Mouse (Mus musculus) urinary bladder, postnatal 4 days (tissue): ENCODE measurements around the gene Galnt12.

ENCODE experiments used
- DNase-seq, 2 experiments: peaks; one replicate each; pipeline ENCODE4 v3.0.0; 2021 to 2022; ENCODE audit warnings: low spot score in 2 of 2

Gene Galnt12

DNA sequence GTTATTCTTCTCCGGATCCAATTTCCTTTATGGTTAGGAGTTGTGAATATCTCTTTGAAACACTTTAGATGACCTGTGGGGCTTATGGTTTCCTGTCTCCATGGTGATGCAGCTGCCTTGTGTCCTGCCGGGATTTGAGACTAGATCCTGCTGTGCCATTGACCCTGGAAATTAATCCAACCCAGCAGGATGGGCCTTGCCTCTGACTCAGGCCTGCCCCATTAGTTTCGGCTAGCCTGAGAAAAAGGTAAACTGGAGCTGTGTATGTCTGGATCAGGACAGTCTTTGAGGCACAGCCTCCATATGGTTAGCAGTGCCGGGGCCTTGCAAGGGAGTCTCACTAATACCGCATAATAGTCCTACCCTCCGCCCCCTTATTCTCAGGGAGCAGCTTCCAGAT is 1.9 kb downstream of the Galnt12 start:
- no peak for DNase-seq

DNA sequence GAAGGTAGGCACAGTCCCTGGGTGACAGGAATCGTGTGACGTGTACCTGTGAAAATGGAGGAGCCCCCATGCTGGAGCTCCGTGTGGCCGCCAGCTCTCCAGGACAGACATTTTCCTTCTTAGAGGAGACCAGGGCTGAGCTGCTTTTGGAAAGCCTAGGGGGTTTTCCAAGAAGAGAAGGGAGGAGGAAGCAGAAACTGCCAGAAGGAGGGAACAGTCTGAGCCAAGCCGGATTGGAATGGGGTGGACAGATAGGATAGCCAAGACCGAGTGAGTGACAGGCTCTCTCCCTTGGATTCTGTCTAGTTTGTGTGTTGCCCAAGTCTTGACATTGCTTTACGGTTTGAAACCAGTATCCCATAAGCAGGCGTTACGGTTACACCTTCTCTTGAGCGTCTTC is 11.9 kb downstream of the Galnt12 start:
- no peak for DNase-seq

DNA sequence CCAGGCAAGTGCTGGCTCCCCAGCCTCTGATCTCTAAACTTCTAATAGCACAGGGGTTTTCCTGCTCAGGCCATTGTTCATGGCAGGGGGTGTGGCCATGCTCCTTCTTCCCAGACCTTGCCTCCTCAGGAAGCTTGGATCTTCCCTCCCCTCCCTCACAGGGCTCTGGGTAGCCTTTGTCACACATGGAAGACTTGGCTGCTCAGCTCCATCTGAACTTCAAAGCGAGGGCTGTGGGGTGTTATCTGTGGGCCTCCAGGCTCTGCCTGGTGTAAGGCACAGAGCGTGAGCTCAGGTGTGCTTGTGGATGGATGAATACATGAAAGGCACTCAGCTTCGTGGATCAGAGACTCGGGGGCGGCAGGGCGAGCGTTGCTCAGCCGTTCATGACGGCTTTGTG is 20.2 kb downstream of the Galnt12 start:
- DNase-seq, result no peak

DNA sequence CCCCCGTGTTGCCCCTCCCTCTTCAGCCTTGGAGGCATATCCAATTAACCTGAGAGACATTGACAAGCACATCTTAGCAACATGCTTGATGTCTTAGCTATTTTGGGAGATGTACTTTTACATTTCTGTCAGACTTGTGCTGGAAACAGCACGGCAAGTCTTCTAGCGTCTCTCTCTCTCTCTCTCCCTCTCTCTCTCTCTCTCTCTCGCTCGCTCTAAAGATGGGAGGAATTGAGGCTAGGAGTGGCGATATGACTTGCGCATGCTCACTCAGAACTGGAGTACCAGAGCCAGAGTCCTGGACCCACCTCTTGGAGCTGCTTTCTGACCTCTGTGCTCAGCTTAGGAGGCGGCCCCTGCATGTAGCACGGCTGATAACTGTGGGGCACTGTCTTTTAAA is 20.9 kb downstream of the Galnt12 start:
- DNase-seq, result no peak

DNA sequence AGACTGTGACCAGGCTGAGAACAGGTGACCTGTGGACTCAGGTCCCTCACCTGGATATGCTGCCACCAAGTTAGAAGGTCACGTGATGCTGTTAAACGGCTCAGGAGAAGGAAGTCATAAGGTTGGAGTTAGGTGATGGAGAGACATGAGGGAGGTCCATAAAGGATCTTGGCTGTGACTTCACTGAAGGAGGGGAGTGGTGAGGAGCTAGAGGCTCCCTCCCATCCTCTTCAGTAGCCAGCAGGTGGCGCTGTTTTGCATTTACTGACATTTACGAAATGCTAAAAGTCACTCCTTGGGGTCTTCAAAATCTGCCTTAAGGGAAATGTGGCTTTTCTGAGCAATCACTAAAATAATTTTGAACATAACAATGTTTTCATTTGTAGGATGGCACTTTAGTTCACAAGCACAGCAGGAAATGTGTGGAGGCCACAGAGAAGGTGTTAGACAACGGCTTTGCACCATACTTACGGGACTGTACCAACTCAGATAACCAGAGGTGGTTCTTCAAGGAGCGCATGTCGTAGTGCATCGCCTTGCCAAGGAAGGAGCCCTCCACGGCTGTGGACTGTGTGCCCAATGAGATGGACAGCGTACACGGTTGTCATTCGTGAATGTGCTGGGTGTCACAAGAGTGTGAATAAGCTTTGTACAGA is 30.5 kb downstream of the Galnt12 start:
- peak in 1 of 2 experiments; percentile 78 for DNase-seq

DNA sequence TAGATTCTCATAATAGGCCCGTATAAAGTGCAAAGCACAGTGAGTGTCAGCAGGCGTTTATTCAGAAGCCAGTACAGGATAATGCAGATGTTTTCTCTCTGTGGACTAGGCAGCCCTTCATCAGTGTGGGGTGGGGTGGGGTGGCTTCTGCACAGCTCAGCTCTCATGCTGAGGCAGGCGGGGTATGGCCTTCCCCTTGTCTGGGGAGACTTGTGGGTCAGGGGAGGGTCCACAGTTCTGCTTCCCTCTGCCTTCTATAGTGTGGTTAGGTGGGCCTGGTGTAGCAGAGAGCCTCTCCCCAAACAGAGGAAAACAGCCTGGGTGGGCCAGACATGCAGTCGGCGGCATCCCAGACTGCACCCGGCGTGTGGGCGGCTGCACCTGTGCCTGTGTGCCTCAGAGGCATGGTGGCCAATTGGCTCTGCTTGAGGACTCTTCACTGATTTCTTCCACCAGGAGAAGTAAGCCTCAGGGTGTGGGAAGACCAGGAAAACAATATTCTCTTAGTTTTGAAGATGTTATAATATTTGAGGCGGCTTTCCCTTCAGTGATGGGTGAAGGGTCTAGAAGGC is 32.5 kb downstream of the Galnt12 start:
- no peak for DNase-seq

DNA sequence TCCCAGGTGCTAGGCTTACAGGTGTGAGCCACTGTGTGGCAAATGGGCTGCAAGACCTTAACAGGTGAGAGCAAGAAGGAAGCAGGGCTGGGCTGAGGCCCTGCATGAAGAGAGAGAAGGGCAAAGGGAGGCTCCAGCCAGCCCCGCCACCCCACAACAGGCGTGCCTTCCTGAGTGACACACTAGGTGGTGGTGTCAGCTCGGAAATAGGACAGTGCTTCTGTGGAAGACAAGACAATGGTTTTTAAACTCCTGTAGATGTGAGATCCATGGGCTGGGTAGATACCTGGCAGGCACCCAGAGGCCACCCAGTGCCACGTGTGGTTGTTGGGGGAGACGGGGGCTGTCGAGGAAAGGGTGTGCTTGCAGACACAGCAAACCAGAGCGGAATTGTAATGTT is 36.8 kb downstream of the Galnt12 start:
- DNase-seq, result no peak

DNA sequence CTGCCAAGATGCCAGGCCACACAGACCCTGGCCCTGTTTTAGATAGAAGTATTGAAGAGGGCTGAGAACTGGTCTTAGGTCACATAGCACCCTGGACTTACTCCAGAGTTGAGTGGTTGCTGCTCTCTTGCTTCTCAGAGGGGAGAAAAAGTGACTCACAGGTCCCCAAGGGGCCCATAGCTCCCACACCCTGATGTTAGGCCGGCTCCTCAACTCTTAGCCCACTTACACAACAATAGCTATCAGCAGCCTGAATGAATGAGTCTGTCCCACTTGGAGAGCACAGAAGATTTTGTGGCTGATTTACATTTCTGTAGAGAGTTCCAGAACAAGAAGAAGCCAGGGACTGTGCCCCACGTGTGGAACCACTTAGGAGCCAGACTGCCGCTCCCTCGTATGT is 37.9 kb downstream of the Galnt12 start:
- no peak for DNase-seq

DNA sequence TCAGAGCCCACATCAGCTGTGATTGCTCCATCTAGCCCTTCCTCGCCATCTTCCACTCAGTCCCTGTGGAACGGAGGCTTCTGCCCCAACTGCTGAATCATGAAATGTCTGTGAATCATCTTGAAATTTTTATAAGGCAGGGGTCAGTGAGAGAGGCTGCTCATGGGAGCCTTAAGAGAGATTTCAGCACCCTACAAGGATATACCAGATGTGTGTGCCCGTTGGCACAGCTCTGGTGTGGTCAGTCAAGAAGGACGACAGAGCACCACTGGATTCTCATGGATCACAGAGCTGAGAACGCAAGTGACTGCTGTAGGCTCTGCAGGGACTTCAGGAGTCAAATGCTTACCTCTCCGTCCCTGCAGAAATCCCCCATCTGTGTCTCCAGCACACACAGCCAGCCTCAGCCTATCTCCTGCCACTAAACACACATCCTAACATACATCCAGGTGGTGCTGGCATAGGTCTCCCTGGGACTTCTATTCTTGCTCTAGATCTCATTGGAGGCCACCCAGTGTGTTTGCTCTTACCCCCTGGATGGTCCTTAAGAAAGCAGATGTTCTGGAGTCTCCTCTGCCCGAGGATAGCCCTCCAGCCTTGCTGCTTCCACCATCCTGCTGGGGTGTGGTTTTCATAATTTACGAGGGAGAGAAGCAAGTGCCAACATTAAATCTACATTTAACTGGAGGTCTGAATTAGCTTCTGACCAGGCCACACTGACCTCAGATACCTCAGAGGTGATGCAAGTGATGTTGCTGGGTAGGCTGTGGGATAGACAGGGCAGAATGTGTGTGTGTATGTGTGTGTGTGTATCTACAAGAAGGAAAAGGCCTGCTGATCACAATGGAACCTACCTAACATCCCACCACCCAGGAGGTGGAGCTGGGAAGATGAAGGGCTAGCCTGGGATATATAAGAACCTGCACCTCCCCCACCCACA is 38.7 kb downstream of the Galnt12 start:
- no peak for DNase-seq

DNA sequence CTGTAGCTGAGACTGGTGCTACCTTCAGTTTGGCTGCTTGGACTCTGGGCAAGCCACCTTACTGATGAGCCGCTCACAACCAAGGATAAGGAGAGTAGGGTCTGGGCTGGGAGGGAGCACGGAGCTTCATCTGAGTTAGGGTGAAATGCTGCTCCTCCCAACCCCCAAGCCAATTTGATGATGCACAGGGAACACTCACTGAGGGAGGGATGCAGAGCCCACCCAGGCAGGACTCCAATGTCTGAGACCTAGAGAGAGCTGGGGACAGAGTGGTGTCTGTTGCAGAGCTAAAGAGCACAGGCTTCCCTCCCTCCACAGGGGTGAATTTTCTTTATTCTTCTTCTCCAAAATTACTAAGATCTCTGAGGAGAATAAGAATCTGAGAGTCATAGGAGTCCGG is 40.2 kb downstream of the Galnt12 start:
- DNase-seq, result no peak

DNA sequence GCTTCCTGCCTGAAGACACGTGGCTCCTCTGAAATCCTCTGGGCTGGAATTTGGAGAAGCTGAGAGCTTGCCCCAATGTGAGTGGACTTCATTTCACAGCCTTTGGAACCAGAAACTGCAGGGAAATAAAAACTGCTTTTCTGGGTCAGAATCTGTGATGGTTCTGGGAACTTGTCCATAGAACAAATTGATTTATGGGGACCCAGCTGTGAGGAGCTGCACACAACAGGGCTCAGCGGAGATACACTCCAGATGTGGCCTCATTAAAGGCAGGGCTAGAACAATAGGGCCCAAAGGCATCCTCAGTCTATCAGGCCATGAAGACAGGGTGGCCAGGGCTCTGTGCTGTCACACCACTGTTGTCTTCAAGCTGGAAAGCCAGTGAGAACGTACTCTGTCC is 40.7 kb downstream of the Galnt12 start:
- DNase-seq, result no peak

DNA sequence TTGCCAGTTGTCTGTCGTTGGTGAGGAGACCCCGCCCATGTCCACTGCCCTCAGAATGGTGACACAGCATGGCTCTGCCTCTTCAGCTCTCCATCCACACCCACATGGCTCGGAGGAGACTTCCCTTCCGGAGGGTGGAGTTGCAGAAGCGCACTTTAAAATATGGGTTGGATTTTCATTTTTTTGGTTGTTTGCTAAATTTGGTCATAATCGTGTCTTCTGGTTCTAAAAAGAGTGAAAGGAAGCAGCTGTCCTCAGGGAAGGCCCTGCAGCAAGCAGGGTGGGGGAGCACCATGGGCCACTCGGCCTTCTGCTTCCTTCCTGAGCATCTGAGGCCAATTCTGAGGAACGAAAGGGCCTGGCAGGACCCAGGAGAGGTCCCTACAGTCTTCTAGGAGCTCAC is 45.0 kb downstream of the Galnt12 start:
- peak in 1 of 2 experiments; percentile 45 for DNase-seq

DNA sequence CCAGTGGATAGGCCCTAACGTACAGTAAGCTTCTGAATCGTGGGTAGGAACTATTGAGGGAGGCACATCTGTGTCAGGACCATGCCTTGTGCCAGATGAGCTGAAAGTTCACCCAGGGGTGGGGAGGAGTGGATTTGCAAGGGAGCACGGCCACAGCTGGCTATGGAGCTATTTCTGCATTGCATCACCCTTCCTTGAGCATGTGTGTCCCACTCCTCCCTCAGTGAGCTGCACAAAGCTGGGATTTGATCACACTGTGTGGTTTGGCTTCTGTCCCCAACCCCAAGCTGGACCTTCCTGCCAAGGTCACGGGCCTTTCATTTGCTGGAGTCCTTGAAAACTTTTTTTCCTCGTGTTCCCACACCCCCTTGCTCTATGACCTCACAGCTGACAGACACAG is 45.8 kb downstream of the Galnt12 start:
- DNase-seq, result no peak

DNA sequence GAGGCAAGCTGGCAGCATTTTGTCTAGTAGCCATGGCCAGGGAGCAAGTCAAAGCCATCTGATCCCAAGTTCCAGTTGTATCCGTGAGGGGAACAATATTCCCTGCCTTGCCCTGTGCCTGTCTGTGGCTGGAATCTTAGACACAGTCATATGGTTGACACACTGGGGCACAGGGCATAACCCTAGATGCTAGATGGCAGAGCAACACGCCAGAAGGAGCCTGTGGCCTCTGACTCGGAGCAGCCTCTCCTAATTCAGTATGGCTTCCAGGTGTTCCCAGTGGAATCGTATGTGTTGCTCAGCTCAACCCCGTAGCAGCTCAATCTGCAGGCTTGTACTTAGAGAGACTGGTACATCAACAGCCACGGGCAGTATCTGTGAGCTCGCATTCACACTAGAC is 46.7 kb downstream of the Galnt12 start:
- no peak for DNase-seq

DNA sequence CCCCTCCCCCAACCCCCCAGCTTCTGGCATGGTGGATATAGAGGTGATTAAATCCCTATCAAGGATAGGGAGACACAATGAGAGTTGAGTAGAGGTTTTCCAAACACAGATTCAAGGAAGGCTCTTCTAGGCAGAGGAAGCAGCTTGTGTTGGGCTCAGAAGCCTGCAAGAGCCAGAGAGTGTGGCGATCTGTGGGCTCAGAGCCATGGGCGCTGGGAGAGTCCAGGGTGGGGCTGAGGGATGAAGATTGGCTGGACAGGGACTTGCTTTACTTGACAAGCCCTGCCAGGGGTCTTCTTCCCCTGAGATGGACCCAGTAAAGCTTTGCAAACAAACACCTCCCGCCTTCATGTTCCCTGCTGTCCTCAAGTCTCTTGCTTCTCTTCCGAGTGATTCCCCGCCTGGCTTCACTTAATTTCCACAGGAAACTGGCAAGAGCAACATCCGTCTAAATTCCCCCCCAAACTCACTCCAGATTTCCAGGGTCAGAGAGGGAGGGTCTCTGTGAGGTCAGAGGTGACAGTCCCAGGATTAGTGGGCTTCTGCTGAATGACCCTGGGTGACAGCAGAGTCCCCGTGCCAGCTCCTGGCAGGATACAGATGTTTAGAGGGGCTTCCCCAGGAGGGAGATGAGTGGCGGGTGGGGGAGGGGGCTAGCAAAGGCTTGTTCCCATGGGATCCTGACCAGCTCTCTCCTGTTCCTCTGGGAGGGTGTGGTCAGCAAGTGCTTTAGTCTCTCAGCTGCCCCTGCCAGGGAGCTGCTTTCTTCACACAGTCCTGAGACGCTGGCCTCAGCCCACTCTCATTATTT is 47.5 kb downstream of the Galnt12 start:
- DNase-seq, result no peak

DNA sequence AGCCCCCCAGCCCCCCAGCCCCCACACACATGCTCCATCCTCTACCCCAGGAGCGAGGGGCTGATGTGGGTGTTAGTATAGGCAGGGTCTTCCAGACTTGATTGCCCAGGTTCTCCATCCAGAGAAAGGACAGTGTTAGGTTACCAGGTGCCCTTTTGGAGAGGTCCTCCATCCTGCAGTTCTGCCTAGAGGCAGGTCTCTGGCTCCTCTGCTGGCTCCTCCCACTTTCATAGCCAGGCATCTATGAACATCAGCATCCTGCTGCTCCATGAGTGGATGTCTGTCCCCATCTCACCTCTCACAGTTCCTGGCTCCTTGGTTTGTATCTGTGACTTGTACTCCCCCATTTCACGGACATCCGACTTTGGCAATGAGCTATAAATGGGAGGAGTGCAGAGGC is 48.6 kb downstream of the Galnt12 start:
- no peak for DNase-seq

DNA sequence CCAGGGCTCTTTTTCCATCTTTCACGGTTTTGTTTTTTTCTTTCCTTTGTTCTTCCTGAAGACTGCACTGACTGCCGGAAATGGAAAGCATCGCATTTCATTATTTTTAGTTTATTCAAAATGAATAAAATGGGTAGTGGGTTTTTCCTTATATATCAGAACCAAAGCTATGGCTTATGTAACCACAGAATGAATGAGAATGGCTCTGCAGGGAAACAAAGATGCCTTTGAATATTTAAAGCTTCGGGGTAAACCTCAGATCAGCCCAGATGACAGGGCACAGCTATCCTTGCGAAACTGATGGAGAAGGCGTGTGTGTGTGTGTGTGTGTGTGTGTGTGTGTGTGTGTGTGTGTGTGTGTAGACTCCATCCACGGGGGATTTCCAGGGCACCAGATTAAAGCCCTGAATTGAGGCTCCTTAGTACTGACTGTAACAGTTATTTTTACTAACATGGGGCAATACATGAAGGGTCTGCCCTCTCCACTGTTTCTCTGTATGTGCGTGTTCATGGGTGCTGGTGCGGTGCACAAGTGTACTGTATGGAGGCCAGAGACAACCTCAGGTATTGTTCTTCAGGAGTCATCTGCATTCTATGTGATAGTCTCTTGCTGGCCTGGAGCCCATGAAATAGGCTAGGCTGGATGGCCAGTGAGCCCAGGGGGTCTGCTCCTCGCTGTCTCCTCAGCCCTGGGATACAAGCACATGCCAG is 49.9 kb downstream of the Galnt12 start:
- no peak for DNase-seq

DNA sequence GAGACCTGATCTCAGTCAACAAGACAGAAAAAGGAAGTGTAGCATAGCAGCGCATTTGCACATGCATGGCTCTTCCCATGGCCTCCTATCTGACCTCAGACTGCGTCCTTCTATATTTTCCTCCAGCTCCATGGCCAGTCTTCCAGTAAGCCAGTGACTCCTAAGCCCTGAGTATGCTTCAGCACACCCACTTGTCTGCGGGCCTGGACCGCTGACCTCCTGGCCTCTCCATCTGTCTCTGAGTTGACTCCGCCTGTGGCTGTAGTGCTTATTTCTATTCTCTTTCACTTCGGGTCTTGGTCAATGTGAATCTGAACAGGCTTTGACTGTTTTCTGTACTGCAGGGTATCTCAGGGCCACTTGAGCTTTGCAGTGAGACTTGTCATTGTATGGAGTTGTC is 52.1 kb downstream of the Galnt12 start:
- no peak for DNase-seq

DNA sequence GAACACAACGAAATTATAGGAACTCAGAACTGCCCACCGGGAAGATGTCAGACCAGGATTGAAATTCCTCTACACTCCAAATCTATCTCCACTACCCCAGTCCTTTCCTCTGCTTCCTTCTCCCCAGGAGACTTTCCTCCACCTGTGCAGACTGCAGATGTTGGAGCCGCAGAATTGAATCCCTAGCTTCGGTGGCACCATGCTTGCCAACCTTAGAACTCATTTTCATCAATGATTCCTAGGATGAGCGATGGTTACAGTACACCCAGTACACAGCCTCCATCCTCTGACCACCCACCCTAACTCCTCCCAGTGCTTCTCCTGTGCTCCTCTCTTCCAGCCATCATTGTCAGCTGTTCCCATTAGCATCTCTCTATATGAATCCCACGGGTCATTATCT is 53.6 kb downstream of the Galnt12 start:
- no peak for DNase-seq

DNA sequence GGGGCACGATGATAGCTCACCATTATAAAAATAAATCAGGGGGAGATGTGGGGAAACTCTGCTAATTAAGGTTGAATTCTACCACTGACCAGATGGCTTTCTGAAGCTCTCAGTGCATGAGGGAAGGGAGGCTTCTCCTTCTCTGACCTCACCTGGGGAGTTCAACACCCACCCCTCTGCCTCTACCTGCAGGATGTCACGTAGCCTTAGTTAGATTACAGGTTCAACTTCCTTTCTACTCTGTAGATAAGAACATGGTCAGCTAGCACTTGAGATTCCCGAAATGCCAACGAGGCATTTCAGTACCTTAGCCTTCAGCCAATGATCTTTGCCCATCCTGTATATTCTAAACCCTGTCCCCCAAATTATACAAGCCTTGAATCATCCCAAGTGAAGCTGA is 54.9 kb downstream of the Galnt12 start:
- no peak for DNase-seq

DNA sequence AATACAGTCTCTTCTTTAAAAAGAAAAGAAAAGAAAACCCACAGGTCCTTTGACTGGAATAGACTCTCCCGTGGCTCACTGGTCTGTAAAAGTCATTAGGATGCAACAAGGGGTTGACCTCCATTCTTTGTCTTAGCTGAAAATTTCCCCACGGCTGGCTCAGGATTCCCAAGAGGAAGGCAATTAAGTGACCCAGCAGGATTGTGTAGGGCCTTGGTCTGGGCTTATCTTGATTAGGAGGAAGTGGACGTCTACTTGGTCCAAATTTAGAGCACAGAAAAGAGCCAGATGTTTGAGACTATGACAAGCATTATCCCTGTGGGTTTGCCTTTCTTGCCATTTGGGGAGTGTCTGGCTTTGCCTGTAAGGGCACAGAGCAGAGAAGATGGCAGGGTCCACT is 58.3 kb downstream of the Galnt12 start:
- no peak for DNase-seq
